Mouse (Mus musculus) C2C12 (cell line): Measurements from ENCODE around the gene Arfgap3. TPM values are rescaled to one million over a fixed set of nuclear protein-coding genes. Genes with fewer than 3 reads are reported as not detected.

Experiments used
- H3K27me3 ChIP-seq: one replicate; pipeline ENCODE4 v1.6.1; 2011; ENCODE audit not compliant: control insufficient read depth, insufficient read depth, insufficient read length
- H3K36me3 ChIP-seq: one replicate; pipeline ENCODE4 v1.6.1; 2011; ENCODE audit not compliant: control insufficient read depth, insufficient read depth
- H3K4me3 ChIP-seq: one replicate; pipeline ENCODE4 v1.5.1; 2011; ENCODE audit warnings: mild to moderate bottlenecking, control low read depth; ENCODE audit not compliant: poor library complexity, insufficient read depth, severe bottlenecking
- H3K79me2 ChIP-seq: one replicate; pipeline ENCODE4 v1.6.1; 2011; ENCODE audit not compliant: control insufficient read depth, insufficient read depth
- H3K79me3 ChIP-seq: one replicate; pipeline ENCODE4 v1.6.1; 2011; ENCODE audit warnings: low read depth, control low read depth
- H3ac ChIP-seq: one replicate; pipeline ENCODE3; 2011; ENCODE audit warnings: low read depth; ENCODE audit not compliant: control insufficient read depth, insufficient read length
- CEBPB ChIP-seq: IDR thresholded peaks from one replicate; pipeline ENCODE4 v1.6.1; 2011; ENCODE audit warnings: low read depth, mild to moderate bottlenecking, control low read depth, moderate library complexity
- CTCF ChIP-seq: IDR thresholded peaks from one replicate; pipeline ENCODE4 v1.5.1; 2011; ENCODE audit not compliant: control insufficient read depth, insufficient read depth, insufficient read length
- FOSL1 ChIP-seq: IDR thresholded peaks from one replicate; pipeline ENCODE4 v1.8.0; 2011; ENCODE audit warnings: mild to moderate bottlenecking, low read length; ENCODE audit not compliant: poor library complexity, insufficient read depth, severe bottlenecking
- MAX ChIP-seq: IDR thresholded peaks from one replicate; pipeline ENCODE4 v1.6.1; 2011; ENCODE audit warnings: mild to moderate bottlenecking, control low read depth
- MYOD1 ChIP-seq: IDR thresholded peaks from one replicate; pipeline ENCODE4 v1.6.1; 2011; ENCODE audit warnings: low read depth; ENCODE audit not compliant: control insufficient read depth, insufficient read length
- MYOG ChIP-seq: IDR thresholded peaks from one replicate; pipeline ENCODE4 v1.6.1; 2011; ENCODE audit not compliant: control insufficient read depth, insufficient read length; ENCODE audit errors: extremely low read depth
- USF1 ChIP-seq: IDR thresholded peaks from one replicate; pipeline ENCODE4 v1.6.1; 2011; ENCODE audit warnings: low read depth, mild to moderate bottlenecking, control low read depth, moderate library complexity
- polyA plus RNA-seq: library from polyadenylated mRNA; unstranded; fragments of >200 nt; fragmentation: generic; extraction: Trizol; gene quantifications from one replicate; pipeline ENCODE4 v1.2.1, GENCODE M21; 2012; ENCODE audit warnings: missing spikeins

Arfgap3 gene
- polyA plus RNA-seq, 1 experiment: 39.6 TPM

DNA sequence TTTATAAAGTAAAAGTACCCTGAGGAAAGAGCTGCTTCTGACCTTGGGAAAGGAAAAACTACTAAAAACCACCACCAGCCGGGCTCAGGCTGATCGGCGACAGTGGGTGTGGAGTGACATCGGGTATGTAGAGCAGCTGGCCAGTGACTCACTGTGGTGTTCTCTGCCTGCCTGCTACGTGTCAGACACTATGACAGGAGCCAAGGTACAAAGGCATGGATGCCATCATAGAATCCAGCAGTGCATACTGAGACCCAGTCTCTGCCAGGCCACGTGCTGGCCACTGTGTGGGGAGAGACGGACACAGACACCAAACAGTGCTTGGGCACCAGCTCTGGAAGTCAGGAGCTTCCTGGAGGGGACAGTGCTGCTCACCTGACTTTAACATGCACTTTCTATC, 5.1 kb downstream of the Arfgap3 start:
- TF ChIP-seq MYOG (no peak), FOSL1 (peak; percentile 67), CTCF (no peak), MAX (peak; percentile 96), USF1 (peak; percentile 72), CEBPB (no peak), MYOD1 (peak; percentile 93)
- Histone ChIP-seq H3K36me3 (peaks cover 39% of the 10 kb centered on the region), H3K4me3 (no peak overlapping the region)

GRCm38 (mm10) chr15:83344157-83344556, 5.9 kb downstream of the Arfgap3 start:
- Histone ChIP-seq H3ac (no peak overlapping the region), H3K36me3 (peaks cover 40% of the 10 kb centered on the region), H3K79me2 (peaks cover 42% of the 10 kb centered on the region), H3K79me3 (peaks cover 17% of the 10 kb centered on the region), H3K27me3 (no peaks in the 10 kb centered on the region), H3K4me3 (no peak overlapping the region)
- TF ChIP-seq USF1 (peak; percentile 30), MAX (no peak)

More for the DNA sequence above, 5.1 kb downstream of the Arfgap3 start:
- Histone ChIP-seq H3K79me2 (peaks cover 50% of the 10 kb centered on the region), H3K27me3 (no peaks in the 10 kb centered on the region), H3K79me3 (peaks cover 22% of the 10 kb centered on the region), H3ac (peak overlapping the region; percentile 2)

DNA sequence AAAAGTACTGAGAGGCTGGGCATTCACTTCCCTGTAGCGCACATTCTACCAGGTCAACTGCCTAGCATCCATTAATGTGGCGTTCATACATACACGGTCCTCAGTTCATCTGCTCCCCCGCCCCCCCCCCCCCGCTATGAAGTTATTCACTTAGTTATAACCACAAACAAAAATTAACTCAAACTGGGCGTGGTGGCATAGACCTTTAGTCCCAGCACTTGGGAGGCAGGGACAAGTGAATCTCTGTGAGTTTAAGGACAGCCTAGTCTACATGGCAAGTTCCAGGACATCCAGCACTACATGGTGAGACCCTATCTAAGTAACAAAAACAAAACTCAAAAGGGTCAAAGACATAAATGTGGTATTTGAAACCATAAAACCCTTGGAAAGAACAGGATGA, 11.1 kb downstream of the Arfgap3 start:
- peaks cover 7% of the 10 kb centered on the region for H3K79me3 ChIP-seq
- H3K4me3 ChIP-seq: no peak overlapping the region
- H3K27me3 ChIP-seq: no peaks in the 10 kb centered on the region
- peaks cover 67% of the 10 kb centered on the region for H3K36me3 ChIP-seq
- H3ac ChIP-seq: no peak overlapping the region
- TF ChIP-seq MYOG: no peak
- no peak for TF ChIP-seq MYOD1
- no peak for TF ChIP-seq MAX
- no peak for TF ChIP-seq CTCF
- no peak for TF ChIP-seq CEBPB
- H3K79me2 ChIP-seq: peaks cover 23% of the 10 kb centered on the region

DNA sequence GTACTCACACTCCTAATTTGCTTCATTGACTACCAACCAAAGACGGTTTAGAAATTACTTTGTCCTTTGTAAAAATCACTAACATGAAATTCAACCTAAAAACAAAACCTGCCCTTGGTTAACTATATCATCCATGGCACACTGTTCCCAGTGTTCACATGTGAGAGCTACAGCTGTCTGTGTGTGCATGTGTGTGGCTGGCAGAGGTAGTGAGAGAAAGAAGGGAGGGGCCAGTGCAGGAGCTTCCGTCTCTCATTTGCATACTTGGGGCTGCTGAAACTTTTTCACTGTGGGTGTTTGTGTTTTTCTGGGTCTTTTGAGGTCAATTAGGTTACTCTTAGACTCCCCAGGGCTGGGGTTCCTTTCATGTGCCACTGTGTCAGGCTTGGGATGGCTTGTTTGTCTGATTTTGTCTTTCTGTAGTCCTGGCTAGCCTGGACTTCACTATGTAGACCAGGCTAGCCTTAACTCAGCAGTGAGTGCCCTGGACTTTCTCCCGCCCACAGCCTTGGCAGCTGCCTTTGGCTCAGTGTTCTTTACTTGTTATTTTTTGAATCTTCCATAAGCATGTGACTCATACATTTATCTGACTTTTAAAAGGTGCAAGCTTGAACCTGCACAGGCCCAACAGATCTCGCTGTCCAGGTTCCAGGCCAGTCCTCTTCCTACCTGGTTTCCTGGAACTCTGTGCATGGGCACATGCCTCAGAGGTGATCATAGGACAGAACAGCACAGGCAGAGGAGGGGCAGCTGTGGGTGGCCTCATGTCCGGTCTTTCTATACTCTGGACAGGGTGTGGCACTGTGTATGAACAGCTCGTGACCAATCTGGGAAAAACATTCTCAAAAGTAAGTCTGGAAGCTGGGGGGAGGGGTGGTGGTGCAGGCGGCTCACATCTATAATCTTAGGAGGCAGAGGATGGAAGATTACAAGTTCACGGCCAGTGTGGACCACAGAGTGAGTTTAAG, 11.9 kb downstream of the Arfgap3 start:
- H3K79me2 ChIP-seq: peaks cover 15% of the 10 kb centered on the region
- H3K27me3 ChIP-seq: no peaks in the 10 kb centered on the region
- TF ChIP-seq MAX (no peak), CEBPB (no peak), USF1 (peak; percentile 26), MYOG (no peak)
- H3K4me3 ChIP-seq: no peak overlapping the region
- no peak overlapping the region for H3ac ChIP-seq
- peaks cover 74% of the 10 kb centered on the region for H3K36me3 ChIP-seq
- peaks cover 4% of the 10 kb centered on the region for H3K79me3 ChIP-seq

DNA sequence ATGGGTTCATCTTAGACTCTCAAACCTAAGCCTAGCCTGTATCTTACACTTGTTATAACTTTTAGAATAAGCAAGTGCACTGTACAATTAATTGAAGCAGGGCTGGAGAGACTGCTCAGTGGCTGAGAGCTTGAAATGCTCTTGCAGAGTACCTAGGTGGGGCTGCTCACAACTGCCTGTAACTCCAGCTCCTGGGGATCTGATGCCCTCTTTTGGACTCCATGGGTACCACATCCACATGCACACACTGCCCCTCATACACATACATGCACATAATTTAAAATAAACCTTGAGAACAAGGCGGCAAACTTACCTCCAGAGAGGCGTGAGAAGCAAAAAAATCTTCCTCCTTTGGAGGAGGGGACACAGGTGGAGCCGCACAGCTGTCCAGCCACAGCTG, 17.7 kb downstream of the Arfgap3 start:
- TF ChIP-seq MYOD1 (no peak), CTCF (peak; percentile 14)
- H3ac ChIP-seq: no peak overlapping the region
- no peaks in the 10 kb centered on the region for H3K27me3 ChIP-seq
- no peaks in the 10 kb centered on the region for H3K79me3 ChIP-seq
- H3K4me3 ChIP-seq: no peak overlapping the region
- peaks cover 85% of the 10 kb centered on the region for H3K36me3 ChIP-seq
- H3K79me2 ChIP-seq: no peaks in the 10 kb centered on the region

GRCm38 (mm10) chr15:83328952-83329351, 21.1 kb downstream of the Arfgap3 start:
- no peak overlapping the region for H3K4me3 ChIP-seq
- no peaks in the 10 kb centered on the region for H3K27me3 ChIP-seq
- no peaks in the 10 kb centered on the region for H3K79me3 ChIP-seq
- no peak overlapping the region for H3ac ChIP-seq
- no peaks in the 10 kb centered on the region for H3K79me2 ChIP-seq
- peaks cover 83% of the 10 kb centered on the region for H3K36me3 ChIP-seq
- no peak for TF ChIP-seq MYOG
- TF ChIP-seq FOSL1: no peak
- no peak for TF ChIP-seq USF1
- TF ChIP-seq CEBPB: no peak
- no peak for TF ChIP-seq CTCF
- no peak for TF ChIP-seq MYOD1
- no peak for TF ChIP-seq MAX
